Mouse (Mus musculus): ENCODE data around the gene Tob2. TPM values are rescaled to one million over a fixed set of nuclear protein-coding genes. Genes with fewer than 3 reads are reported as not detected.

Tob2 gene
- total RNA-seq, 2 experiments from 2014 or later = 24.1 to 32.3 TPM

- DNase-seq = peak; percentile 99
Observed at GRCm38 (mm10) chr15:81810671-81811598, 47.7 kb downstream of the Tob2 start.

DNA sequence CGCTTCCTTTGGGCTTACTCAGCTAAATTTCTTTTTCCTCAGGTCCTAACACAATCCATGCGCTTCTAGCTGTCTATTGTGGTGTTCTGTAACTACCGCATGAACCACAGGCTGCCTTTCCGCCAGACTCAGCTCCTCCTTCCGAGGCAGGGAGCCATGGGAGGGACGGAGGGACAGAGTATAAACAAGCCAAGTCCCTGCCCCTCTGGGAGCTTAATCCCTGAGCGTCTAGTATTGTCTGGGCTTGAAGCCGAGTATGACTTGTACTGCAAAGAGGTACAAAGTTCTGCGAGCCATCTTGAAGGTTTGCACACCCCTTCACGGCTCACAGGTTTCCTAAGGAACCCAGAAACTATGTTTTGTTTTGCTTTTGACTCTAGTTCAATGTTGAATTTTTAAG lies 48.4 kb downstream of the Tob2 start:
- peak; percentile 94 for DNase-seq

DNA sequence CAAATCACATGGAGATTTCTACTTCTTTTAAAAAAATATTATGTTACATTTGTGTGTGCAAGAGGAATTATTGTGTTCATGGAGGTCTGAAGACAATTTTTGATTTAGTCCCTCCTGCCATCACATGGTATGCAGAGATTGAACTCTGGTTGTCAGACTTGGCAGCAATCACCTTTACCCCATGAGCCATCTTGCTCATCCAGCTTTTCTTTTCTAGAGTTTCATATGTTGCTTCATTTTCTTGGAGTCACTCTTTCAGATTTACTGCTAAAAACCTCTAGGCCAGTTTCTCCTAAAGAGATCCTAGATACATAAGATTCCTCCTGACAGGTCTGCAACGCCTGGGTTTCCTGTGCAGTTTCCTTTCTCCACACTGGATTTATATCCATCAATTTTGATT lies 49.0 kb downstream of the Tob2 start:
- no peak for DNase-seq

DNA sequence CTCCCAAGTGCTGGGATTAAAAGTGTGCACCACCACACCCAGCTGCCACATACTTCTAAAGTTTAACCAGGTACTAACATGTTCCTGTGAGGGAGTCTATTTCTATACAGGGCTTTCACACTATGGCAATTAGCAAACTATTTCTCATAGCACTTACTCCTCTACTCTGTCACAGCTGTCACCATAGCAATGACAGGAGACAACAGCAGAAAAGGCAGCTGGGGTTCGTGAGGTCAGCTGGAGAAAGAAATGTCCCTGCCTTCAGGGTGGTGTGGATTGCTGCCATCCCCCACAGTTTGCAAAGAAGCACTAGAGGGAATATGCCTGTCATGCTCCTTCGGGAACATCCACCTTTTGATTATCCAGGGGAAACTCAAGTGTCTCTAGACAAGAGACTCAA lies 49.8 kb downstream of the Tob2 start:
- no peak for DNase-seq

DNA sequence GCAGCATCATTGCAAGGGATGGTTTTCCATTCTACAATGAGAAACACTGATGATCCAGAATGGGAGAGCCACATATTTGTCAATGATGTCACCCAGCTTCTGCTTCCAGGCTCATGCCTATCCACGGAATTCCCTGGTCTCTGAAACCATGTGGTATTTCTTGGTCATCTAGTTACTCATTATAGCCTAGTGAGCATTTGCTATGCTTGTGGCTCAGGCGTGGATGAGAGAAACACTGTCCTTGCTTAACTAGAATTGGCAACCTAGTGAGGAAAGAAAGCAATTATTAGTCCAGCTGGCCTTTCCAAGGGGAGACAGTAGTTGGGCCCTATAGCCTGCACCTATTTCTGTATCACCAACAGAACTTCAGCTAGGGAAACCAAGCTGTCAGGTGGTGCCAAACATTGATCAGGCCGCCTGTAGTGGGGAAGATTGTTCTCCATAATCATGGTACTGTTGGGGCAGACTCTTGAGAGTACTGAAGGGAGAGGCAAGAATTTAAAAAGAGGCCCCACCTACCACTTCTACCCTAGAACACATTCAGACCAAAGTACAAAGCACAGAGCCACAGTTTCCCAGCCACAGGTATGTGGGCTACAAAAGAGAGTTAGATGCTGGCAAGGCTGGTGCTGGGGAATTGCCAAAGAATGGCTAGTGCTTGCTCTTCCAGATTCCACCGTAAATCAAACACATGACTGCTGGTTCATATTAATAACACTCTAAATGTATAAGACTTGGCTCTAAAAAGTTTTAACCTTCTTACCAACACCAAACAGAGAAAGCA lies 51.8 kb downstream of the Tob2 start:
- no peak for DNase-seq

GRCm38 (mm10) chr15:81805624-81806023 lies 53.0 kb downstream of the Tob2 start:
- peak; percentile 72 for DNase-seq

DNA sequence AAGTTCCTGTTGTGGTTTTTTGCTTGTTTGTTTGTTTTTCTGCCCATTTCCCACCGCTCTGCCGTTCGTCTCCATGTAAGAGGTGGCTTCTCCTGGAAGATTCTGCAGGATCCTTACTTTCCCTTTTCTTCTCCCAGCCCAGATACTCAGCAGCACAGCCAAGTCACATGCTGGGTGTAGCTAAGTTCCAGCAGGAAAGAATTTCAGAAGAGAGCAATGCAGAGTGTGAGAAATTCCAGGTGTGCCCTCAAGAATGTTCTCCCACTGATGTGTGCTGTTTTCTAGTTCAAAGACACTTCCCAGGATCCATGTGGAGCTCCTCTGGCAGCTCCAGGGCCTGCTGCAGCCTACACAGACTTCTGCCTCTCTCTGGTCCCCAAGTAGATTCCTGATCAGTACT lies 53.7 kb downstream of the Tob2 start:
- DNase-seq = no peak

- DNase-seq = no peak
Observed at GRCm38 (mm10) chr15:81804172-81804571, 54.4 kb downstream of the Tob2 start.

GRCm38 (mm10) chr15:81803425-81803951 lies 55.1 kb downstream of the Tob2 start:
- DNase-seq = no peak

GRCm38 (mm10) chr15:81802941-81803351 lies 55.6 kb downstream of the Tob2 start:
- DNase-seq = no peak

DNA sequence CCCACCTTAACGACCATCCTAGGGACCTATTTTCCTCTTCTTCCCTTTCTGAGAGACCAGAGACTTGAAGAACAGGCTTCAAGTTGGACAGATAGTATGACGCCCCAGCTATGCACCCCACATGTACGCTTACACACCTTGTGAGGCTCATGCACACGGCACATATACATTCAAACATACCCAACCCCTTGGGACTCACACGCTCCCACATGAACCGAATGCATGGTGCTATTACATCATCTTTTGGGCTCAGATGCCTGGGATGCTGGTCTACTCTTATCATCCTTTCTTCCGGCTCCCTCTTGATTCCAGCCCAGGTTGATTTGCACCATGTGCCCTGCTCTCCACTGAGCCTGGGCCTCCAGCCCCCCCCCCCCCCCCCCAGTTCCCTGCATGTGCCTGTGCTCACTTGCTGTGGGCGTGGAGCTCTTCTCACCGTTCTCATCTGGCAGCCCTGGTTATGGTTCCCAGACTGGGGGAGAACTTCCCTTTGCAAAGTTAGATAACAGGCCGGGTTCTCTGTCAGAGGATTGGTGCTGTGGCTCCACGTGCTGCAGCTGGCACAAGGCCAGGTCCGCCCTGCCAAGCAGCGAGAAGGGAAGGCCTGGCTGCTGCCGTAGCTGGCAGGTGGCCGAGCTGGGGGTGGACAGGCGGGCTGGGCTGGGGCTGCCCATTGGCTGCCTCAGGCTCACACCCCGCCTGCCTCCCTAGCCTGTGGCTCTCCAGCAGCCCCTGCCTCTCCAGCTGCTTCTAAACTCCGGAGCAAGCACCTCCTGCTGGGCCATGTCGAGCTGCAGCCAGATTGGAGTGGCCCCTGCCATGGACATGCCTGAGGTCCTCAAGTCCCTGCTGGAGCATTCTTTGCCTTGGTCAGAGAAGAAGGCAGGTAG lies 56.4 kb downstream of the Tob2 start, which contains the start of gene Tef:
Gene Tef (plus strand): TSS at position 421 of the 890 bp plus-strand sequence.
- DNase-seq = peak; percentile 100

GRCm38 (mm10) chr15:81800391-81800790 lies 58.2 kb downstream of the Tob2 start:
- DNase-seq = no peak

DNA sequence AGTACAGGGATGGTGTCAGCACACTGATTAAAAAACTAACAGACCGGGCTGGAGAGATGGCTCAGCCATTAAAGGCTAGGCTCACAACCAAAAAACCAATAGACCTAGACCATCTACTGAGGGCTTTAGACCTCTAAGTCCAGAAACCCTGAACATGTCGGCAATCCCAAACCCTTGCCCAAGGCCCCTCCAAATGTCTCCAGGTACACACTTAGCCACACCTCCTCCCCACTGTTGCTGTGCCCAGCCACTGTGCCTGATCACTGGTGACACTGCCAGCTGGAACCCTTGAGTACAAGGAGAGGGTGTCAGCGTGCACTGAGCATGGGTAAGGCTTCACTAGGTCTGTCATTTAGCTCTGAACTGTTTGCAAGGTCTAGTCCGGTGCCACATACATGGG lies 60.2 kb downstream of the Tob2 start:
- DNase-seq = no peak

Other genes with a start within 250 kb of the Tob2 start
- gene L3mbtl2, start 194.9 kb downstream of the Tob2 start, total RNA-seq (2021) = 10 to 100 TPM; 19.3 to 20.2 TPM
- 1 to 10 TPM in 1 of 2 experiments, under 1 TPM in 1; 0.76 to 1.5 TPM for gene Chadl, start 161.5 kb downstream of the Tob2 start, total RNA-seq (2021)
- gene Zc3h7b, start 113.7 kb downstream of the Tob2 start, total RNA-seq (2021) = 10 to 100 TPM; 78.6 to 88.9 TPM
- gene Rangap1, start 113.3 kb downstream of the Tob2 start, total RNA-seq (2021) = 10 to 100 TPM; 82.7 to 88.8 TPM
- 10 to 100 TPM; 38.5 to 40.5 TPM for gene Tef, start 56.4 kb downstream of the Tob2 start, total RNA-seq (2021)
- 10 to 100 TPM; 57.9 to 58.9 TPM for gene Phf5a, start 13.1 kb upstream of the Tob2 start, total RNA-seq (2021)
- 1,000 to 10,000 TPM; 1,419 to 1,465 TPM for gene Aco2, start 13.5 kb upstream of the Tob2 start, total RNA-seq (2021)
- 1 to 10 TPM; 7.9 to 9.1 TPM for gene Polr3h, start 67.4 kb upstream of the Tob2 start, total RNA-seq (2021)
- gene Csdc2, start 78.0 kb upstream of the Tob2 start, total RNA-seq (2021) = 1 to 10 TPM; 6.3 to 8.8 TPM
- gene Pmm1, start 102.1 kb upstream of the Tob2 start, total RNA-seq (2021) = 10 to 100 TPM; 21.1 to 22.2 TPM
- gene 1700029P11Rik, start 121.7 kb upstream of the Tob2 start, total RNA-seq (2021) = not detected
- gene Xrcc6, start 129.0 kb upstream of the Tob2 start, total RNA-seq (2021) = 10 to 100 TPM; 26.6 to 27.4 TPM
- gene Desi1, start 175.1 kb upstream of the Tob2 start, total RNA-seq (2021) = 10 to 100 TPM; 27.1 to 27.4 TPM
- 10 to 100 TPM; 63.4 to 69.5 TPM for gene Snu13, start 188.8 kb upstream of the Tob2 start, total RNA-seq (2021)
- not detected for gene 4930407I10Rik, start 200.4 kb upstream of the Tob2 start, total RNA-seq (2021)
- gene Mei1, start 211.2 kb upstream of the Tob2 start, total RNA-seq (2021) = not detected